8 mouse cellular contexts compared by ENCODE assay signal in genomic region chr9:44107557-44108179, GRCm38 (mm10). TPM values are rescaled to one million over a fixed set of nuclear protein-coding genes. Genes with fewer than 3 reads are reported as not detected.
DNase-seq lines count a peak whose midpoint lies in the region; ATAC-seq and TF ChIP-seq lines count a peak whose summit lies in the region.

No protein-coding gene starts in this region.

- TF ChIP-seq EP300 in liver, embryonic 14.5 days (IDR thresholded peaks at IDR 0.05; ENCODE audit: low read depth), result no peak

- no peaks in the 10 kb centered on the region for H3K9me3 ChIP-seq in E14TG2a.4 (ENCODE audit: low read length)
- H3K9me3 ChIP-seq in liver, embryonic 14.5 days (ENCODE audit: control insufficient read depth, low read length), result no peaks in the 10 kb centered on the region

- no peak for TF ChIP-seq POLR2A in cerebellum, adult 2 months (IDR thresholded peaks at IDR 0.05; ENCODE audit: borderline replicate concordance, insufficient read depth, low read length)
- no peak for TF ChIP-seq POLR2A in testis, adult 2 months (IDR thresholded peaks at IDR 0.05; ENCODE audit: control insufficient read depth, low read depth, low read length)

- 33% methylated on average over 25 of the region's 25 CpGs for WGBS in cerebellum, adult 2 months
- WGBS in liver, embryonic 14.5 days (ENCODE audit: insufficient replicate concordance), result 70% methylated on average over 25 of the region's 25 CpGs

- no peak overlapping the region for H3K9ac ChIP-seq in liver, embryonic 14.5 days (replicated peaks)

- H3K4me2 ChIP-seq in liver, embryonic 14.5 days (ENCODE audit: low read depth), result no peak overlapping the region

- H3K27me3 ChIP-seq in cerebellum, adult 2 months (ENCODE audit: control insufficient read depth, insufficient read depth, low read length), result no peaks in the 10 kb centered on the region
- no peaks in the 10 kb centered on the region for H3K27me3 ChIP-seq in E14TG2a.4 (ENCODE audit: insufficient read depth, low read length)
- no peaks in the 10 kb centered on the region for H3K27me3 ChIP-seq in liver, embryonic 14.5 days (ENCODE audit: control insufficient read depth, insufficient read depth, low read length)
- no peaks in the 10 kb centered on the region for H3K27me3 ChIP-seq in testis, adult 2 months (ENCODE audit: control insufficient read depth, insufficient read depth, low read length)

- peak; percentile 33; the same call in 1 of the 2 replicates for TF ChIP-seq CTCF in cerebellum, adult 2 months (IDR thresholded peaks at IDR 0.05; ENCODE audit: borderline replicate concordance, insufficient read depth, low read depth, low read length)
- TF ChIP-seq CTCF in E14TG2a.4 (conservative IDR thresholded peaks at IDR 0.05; ENCODE audit: low read length), result peak; percentile 81
- peak; percentile 59 for TF ChIP-seq CTCF in liver, embryonic 14.5 days (IDR thresholded peaks at IDR 0.05; ENCODE audit: low read depth)
- peak; percentile 57; the same call in 1 of the 2 replicates for TF ChIP-seq CTCF in testis, adult 2 months (IDR thresholded peaks at IDR 0.05; ENCODE audit: control insufficient read depth, insufficient read depth, insufficient replicate concordance, low read depth, low read length)

- no peak overlapping the region for H3K27ac ChIP-seq in cerebellum, adult 2 months (ENCODE audit: insufficient read depth, low read length)
- H3K27ac ChIP-seq in liver, embryonic 14.5 days, result no peak overlapping the region
- no peak overlapping the region for H3K27ac ChIP-seq in testis, adult 2 months (ENCODE audit: control insufficient read depth, insufficient read depth, low read depth, low read length)

- H3K36me3 ChIP-seq in E14TG2a.4 (ENCODE audit: insufficient read depth, low read length), result peaks cover 51% of the 10 kb centered on the region
- peaks cover 14% of the 10 kb centered on the region for H3K36me3 ChIP-seq in liver, embryonic 14.5 days (replicated peaks; ENCODE audit: control insufficient read depth, insufficient read depth, low read depth)
- no peaks in the 10 kb centered on the region; the same call in 1 of the 2 replicates for H3K36me3 ChIP-seq in testis, adult 2 months (ENCODE audit: control insufficient read depth, insufficient read depth, low read length)

- peaks cover 40% of the 10 kb centered on the region for H3K4me1 ChIP-seq in cerebellum, adult 2 months (ENCODE audit: control insufficient read depth, insufficient read depth, low read length)
- peaks cover 45% of the 10 kb centered on the region for H3K4me1 ChIP-seq in E14TG2a.4 (replicated peaks; ENCODE audit: low read depth, low read length)
- peaks cover 0 to 13% of the 10 kb centered on the region in 2 experiments for H3K4me1 ChIP-seq in liver, embryonic 14.5 days (replicated peaks; ENCODE audit: control insufficient read depth in 2 of 2, insufficient read depth in 2 of 2, low read length in 1 of 2)
- peaks cover 26% of the 10 kb centered on the region for H3K4me1 ChIP-seq in testis, adult 2 months (ENCODE audit: control insufficient read depth, insufficient read depth, low read length)

- DNase-seq in cerebellum, adult 2 months, result no peak
- DNase-seq in cerebellum, adult 11 months, result no peak
- DNase-seq in embryo, embryonic 9.5 days (ENCODE audit: extremely low spot score), result peak; percentile 54
- peak; percentile 75 for DNase-seq in heart, postnatal 4 days
- no peak for DNase-seq in liver, embryonic 14.5 days (ENCODE audit: low read depth in 3 of 3, low spot score in 3 of 3)

- no peak for ATAC-seq in liver, embryonic 14.5 days (ENCODE audit: insufficient read depth)
- no peak for ATAC-seq in frontal cortex, adult (ENCODE audit: low TSS enrichment)

- H3K4me3 ChIP-seq in cerebellum, adult 2 months (replicated peaks; ENCODE audit: insufficient read depth, low read depth, low read length), result no peak overlapping the region
- peak overlapping the region; percentile 67 for H3K4me3 ChIP-seq in E14TG2a.4 (replicated peaks; ENCODE audit: low read length)
- no peak overlapping the region for H3K4me3 ChIP-seq in liver, embryonic 14.5 days (ENCODE audit: insufficient read depth in 1 of 2, low read depth in 2 of 2, low read length in 2 of 2)
- H3K4me3 ChIP-seq in testis, adult 2 months (ENCODE audit: control insufficient read depth, low read depth, low read length), result peak overlapping the region; percentile 66

RNA-seq across cellular contexts. Expression of gene C1qtnf5, which starts 0.6 kb away (rescaled TPM):
- polyA plus RNA-seq in cerebellum, adult 2 months (2012; rRNA removed), result 26.0 and 29.1 TPM in 2 replicates
- 1 to 10 TPM; 8.5 to 9.7 TPM for total RNA-seq in heart, postnatal 4 days (2021)
- polyA plus RNA-seq in liver, embryonic 14.5 days (2012; rRNA removed), result 0.24 and 0.27 TPM in 2 replicates
- 0.27 and 0.30 TPM in 2 replicates for polyA plus RNA-seq in liver, embryonic 14.5 days (2014; fragmentation: Nextera tagmentation; extraction: Ambion mirVana)
- 2.0 and 3.1 TPM in 2 replicates for polyA plus RNA-seq in testis, adult 2 months (2012; rRNA removed)

RNA-seq across cellular contexts. Expression of gene Gm49380, which starts 5.6 kb away (rescaled TPM):
- polyA plus RNA-seq in cerebellum, adult 2 months (2012; rRNA removed), result 0.41 and 0.75 TPM in 2 replicates
- not detected for total RNA-seq in heart, postnatal 4 days (2021)
- polyA plus RNA-seq in liver, embryonic 14.5 days (2012; rRNA removed), result 0.05 and 0.09 TPM in 2 replicates
- polyA plus RNA-seq in liver, embryonic 14.5 days (2014; fragmentation: Nextera tagmentation; extraction: Ambion mirVana), result not detected in 2 replicates
- polyA plus RNA-seq in testis, adult 2 months (2012; rRNA removed), result 1.2 and 1.6 TPM in 2 replicates

RNA-seq across cellular contexts. Expression of gene Rnf26, which starts 5.6 kb away (rescaled TPM):
- polyA plus RNA-seq in cerebellum, adult 2 months (2012; rRNA removed), result 31.2 and 34.0 TPM in 2 replicates
- 10 to 100 TPM; 22.3 to 24.7 TPM for total RNA-seq in heart, postnatal 4 days (2021)
- 21.9 and 26.2 TPM in 2 replicates for polyA plus RNA-seq in liver, embryonic 14.5 days (2012; rRNA removed)
- polyA plus RNA-seq in liver, embryonic 14.5 days (2014; fragmentation: Nextera tagmentation; extraction: Ambion mirVana), result 29.4 and 34.3 TPM in 2 replicates
- 37.5 and 38.3 TPM in 2 replicates for polyA plus RNA-seq in testis, adult 2 months (2012; rRNA removed)

RNA-seq across cellular contexts. Expression of gene Mfrp, which starts 6.1 kb away (rescaled TPM):
- 2.7 and 7.3 TPM in 2 replicates for polyA plus RNA-seq in cerebellum, adult 2 months (2012; rRNA removed)
- not detected for total RNA-seq in heart, postnatal 4 days (2021)
- not detected in 2 replicates for polyA plus RNA-seq in liver, embryonic 14.5 days (2012; rRNA removed)
- polyA plus RNA-seq in liver, embryonic 14.5 days (2014; fragmentation: Nextera tagmentation; extraction: Ambion mirVana), result not detected in 2 replicates
- polyA plus RNA-seq in testis, adult 2 months (2012; rRNA removed), result 1.4 and 3.4 TPM in 2 replicates

RNA-seq across cellular contexts. Expression of gene Mcam, which starts 26.6 kb away (rescaled TPM):
- polyA plus RNA-seq in cerebellum, adult 2 months (2012; rRNA removed), result 57.0 and 61.8 TPM in 2 replicates
- 100 to 1,000 TPM; 204 to 213 TPM for total RNA-seq in heart, postnatal 4 days (2021)
- 6.1 and 6.2 TPM in 2 replicates for polyA plus RNA-seq in liver, embryonic 14.5 days (2012; rRNA removed)
- 3.1 and 3.4 TPM in 2 replicates for polyA plus RNA-seq in liver, embryonic 14.5 days (2014; fragmentation: Nextera tagmentation; extraction: Ambion mirVana)
- polyA plus RNA-seq in testis, adult 2 months (2012; rRNA removed), result 14.1 and 14.3 TPM in 2 replicates

Comparison
In these comparisons a context has a peak if more than half of its experiments do, and no peak if none do; other contexts are left out.
1. DNase-seq: peak in embryo, embryonic 9.5 days (single experiment) and heart, postnatal 4 days (single experiment); none in cerebellum, adult 2 months (0 of 2), cerebellum, adult 11 months (single experiment) and liver, embryonic 14.5 days (0 of 3).
2. H3K4me3 ChIP-seq: peak in E14TG2a.4 (single experiment) and testis, adult 2 months (single experiment); none in cerebellum, adult 2 months (single experiment) and liver, embryonic 14.5 days (0 of 2).
3. Peak in every context shown above with its lines, with median percentiles within 50 percentile points of each other: CTCF ChIP-seq.